Mouse (Mus musculus): ENCODE results near the gene Rragd.

- TF ChIP-seq POLR2A (IDR thresholded peaks at IDR 0.05; ENCODE audit: low read depth, low read length), result no peak
- TF ChIP-seq CTCF (IDR thresholded peaks at IDR 0.05; ENCODE audit: extremely low read depth, insufficient read length, insufficient replicate concordance, low read depth, low read length), result no peak
Observed at GRCm38 (mm10) chr4:32980061-32980460, 2.8 kb upstream of the Rragd start.
